Mouse (Mus musculus): Measurements from ENCODE around the gene Csdc2.
A peak's percentile ranks its signal among the peaks of the same experiment; 100 is the strongest.
"Not testable (repeated sequence)": the region's sequence is repeated elsewhere in the genome, so short reads cannot be mapped to it uniquely, and the experiment has no call there.

Gene Csdc2

DNA sequence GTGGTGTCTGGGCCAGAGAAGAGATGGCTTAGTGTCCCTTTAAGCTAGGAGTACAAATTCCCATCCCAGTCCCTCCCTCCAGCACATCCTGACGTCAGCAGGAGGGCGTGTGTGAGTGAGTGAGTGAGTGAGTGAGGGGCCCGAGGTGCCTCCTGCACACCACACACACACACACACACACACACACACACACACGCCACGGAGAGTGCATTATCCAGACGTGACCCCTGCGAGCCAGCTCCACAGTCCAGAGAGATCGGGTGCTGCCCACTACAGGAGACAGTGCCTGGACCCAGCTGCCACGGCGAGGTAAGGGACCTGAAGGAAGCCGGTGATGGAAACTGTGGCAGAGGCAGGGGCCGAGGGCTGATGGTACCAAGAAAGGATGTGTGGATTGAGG lies at the start of gene Csdc2:
Gene Csdc2, plus strand, starts transcription at position 81 of the 400 bp plus-strand sequence.
- no peaks in the 10 kb centered on the region for H3K36me3 ChIP-seq (ENCODE audit: control insufficient read depth, insufficient read depth, low read length, poor library complexity, severe bottlenecking)
- no peaks in the 10 kb centered on the region for H3K27me3 ChIP-seq (ENCODE audit: control insufficient read depth, insufficient read depth, low read length, poor library complexity, severe bottlenecking)
- no peak for DNase-seq (ENCODE audit: low read depth, low spot score)

DNA sequence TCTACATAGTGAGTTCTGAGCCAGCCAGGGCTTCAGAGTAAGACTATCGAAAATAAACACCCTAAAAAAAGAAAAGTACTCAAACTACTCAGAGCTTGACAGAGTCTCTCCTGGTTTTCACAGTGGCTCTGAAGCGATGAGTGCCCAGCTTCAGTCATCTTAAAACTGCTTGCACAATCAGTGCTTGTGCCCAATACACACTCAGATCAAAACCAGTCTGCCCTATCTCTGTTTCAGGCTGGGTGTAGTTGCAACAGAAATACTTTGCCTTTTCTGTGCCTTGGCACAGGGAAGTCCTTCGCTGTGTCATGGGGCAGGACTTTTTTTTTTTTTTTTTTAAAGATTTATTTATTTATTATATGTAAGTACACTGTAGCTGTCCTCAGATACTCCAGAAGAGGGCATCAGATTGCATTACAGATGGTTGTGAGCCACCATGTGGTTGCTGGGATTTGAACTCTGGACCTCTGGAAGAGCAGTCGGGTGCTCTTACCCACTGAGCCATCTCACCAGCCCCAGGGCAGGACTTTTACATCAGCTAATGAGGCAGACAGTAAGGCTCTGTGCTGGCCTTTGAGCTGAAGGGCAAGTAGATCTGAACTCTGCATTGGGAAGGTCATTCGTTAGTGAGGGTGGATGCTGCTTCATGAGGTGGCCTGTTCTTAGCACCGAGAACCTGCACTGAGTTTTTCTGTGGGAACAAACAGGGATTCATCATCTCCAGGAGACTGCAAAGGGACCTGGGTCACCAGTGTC lies 49.6 kb upstream of the Csdc2 start:
- Histone ChIP-seq H3K36me3 (ENCODE audit: control insufficient read depth, insufficient read depth, low read length, poor library complexity, severe bottlenecking) (peaks cover 2% of the 10 kb centered on the region), H3K27me3 (ENCODE audit: control insufficient read depth, insufficient read depth, low read length, poor library complexity, severe bottlenecking) (no peaks in the 10 kb centered on the region)
- no peak for DNase-seq (ENCODE audit: low read depth, low spot score)

DNA sequence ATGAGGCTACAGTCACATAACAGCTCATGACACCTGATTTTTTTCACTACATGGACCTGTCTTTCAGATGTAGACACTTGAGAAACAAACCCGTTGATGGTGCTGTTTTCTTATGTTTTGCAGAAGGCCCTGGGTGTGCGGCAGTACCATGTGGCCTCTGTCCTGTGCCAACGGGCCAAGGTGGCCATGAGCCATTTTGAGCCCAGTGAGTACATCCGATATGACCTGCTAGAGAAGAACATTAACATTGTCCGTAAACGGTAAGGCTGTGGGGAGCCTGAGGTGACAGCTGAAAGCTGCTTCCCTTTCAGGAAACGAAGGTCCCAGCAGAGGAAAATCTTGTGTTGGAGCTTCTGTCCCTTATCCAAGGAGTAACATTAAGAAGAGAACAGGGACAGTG lies 47.4 kb upstream of the Csdc2 start:
- no peak for DNase-seq (ENCODE audit: low read depth, low spot score)
- peaks cover 2% of the 10 kb centered on the region for H3K36me3 ChIP-seq (ENCODE audit: control insufficient read depth, insufficient read depth, low read length, poor library complexity, severe bottlenecking)
- H3K27me3 ChIP-seq (ENCODE audit: control insufficient read depth, insufficient read depth, low read length, poor library complexity, severe bottlenecking): no peaks in the 10 kb centered on the region

DNA sequence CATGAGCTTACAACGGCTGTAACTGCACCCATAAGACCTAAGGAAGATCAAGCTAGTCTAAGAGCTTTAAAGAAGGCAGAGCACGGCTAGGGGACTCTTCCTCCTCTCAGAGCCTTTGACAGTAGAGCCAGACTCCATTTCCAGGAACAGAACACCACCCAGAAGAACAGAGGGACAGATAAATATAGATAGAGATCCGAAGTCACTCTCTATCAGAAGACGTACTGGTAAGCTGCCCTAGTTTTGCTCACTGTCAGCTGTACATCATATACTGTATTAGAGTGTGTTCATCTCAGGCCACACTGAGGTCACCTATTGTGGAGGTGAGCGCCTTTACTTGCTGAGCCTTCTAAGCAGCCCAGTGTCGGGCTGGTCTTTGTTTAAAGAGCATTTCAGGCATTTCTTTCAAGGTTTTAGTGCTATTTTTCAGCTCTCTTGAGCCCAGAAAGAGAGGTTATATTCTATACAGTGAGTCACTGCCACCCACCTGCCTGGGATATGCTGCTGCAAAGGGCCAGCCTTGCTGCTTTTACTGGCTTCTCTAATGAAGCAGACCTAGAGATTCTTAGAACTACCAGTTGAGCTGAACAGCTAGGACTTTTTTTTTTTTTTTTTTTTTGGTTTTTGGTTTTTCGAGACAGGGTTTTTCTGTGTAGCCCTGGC lies 45.3 kb upstream of the Csdc2 start:
- no peak for DNase-seq (ENCODE audit: low read depth, low spot score)
- no peaks in the 10 kb centered on the region for H3K27me3 ChIP-seq (ENCODE audit: control insufficient read depth, insufficient read depth, low read length, poor library complexity, severe bottlenecking)
- peaks cover 4% of the 10 kb centered on the region for H3K36me3 ChIP-seq (ENCODE audit: control insufficient read depth, insufficient read depth, low read length, poor library complexity, severe bottlenecking)

DNA sequence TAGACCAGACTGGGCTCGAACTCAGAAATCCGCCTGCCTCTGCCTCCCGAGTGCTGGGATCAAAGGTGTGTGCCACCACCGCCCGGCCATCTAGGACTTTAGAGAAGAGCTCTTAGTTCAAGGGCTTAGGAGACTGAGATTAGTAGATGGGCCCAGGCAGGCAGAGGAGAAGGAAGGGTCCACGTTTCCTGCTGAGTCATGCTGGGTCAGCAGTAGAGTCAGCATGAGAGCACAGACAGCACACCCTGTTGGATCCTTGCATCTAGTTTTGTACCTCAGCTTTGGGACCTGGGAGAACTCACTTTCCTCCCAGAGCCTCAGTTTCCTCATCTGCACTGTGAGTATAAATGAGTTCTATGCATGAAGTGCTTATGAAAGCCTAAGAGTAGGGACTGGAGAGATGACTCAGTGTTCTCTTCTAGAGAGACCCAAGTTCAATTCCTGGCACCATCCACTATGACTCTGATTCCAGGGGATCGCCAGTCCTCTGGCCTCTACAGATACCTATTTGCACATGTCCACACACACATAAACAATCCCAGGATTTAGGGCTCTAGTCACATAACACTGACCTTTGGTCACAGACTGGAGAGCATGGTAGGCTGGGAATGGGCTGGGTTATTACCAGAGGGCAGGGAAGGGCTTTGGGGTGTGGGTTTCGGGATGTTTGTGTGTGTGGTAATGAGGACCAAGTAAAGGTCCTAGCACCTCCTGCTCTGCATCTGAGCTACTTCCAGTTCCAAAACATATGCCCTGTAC lies 44.6 kb upstream of the Csdc2 start:
- peaks cover 4% of the 10 kb centered on the region for H3K36me3 ChIP-seq (ENCODE audit: control insufficient read depth, insufficient read depth, low read length, poor library complexity, severe bottlenecking)
- no peaks in the 10 kb centered on the region for H3K27me3 ChIP-seq (ENCODE audit: control insufficient read depth, insufficient read depth, low read length, poor library complexity, severe bottlenecking)
- no peak for DNase-seq (ENCODE audit: low read depth, low spot score)

DNA sequence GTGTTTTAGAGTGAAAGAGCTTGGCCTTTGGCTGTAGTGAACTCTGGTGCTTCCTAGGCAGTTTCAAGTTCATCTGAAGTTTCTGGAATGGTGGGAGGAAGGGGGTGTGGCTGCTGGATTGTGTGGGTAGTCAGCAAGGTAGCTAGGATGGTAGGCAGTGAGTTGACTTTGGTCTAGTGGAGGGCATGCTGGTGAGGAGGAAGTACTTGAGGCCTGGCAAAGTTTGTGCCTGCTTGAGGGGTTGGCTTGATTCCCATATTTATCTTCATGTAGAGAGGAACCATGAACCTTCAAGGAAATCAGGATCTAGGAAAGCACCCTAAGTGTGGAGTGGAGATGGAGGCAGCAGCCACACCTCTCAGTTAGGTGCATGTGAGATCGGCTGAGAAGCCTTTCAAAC lies 42.6 kb upstream of the Csdc2 start:
- no peaks in the 10 kb centered on the region for H3K27me3 ChIP-seq (ENCODE audit: control insufficient read depth, insufficient read depth, low read length, poor library complexity, severe bottlenecking)
- peaks cover 4% of the 10 kb centered on the region for H3K36me3 ChIP-seq (ENCODE audit: control insufficient read depth, insufficient read depth, low read length, poor library complexity, severe bottlenecking)
- DNase-seq (ENCODE audit: low read depth, low spot score): no peak

DNA sequence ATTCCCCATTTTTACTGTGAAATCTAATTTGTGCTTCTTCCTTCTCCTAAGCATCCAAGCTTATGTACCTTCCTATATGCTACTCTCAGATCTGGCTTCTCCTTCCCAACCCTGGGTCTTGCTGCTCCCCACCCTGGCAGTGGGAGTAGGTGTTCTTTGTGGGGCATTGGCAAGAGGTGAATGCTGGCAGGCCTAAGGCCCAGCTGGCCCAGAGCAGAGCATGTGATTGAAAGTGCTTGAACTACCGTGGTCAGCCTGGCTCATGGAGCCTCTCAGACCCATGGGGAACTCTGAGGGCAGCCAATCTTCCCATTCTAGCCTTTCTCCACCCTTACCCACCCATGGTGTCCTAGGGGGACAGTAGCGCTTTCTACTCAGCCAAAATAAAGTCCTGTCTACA lies 40.2 kb upstream of the Csdc2 start:
- DNase-seq (ENCODE audit: low read depth, low spot score): no peak
- Histone ChIP-seq H3K36me3 (ENCODE audit: control insufficient read depth, insufficient read depth, low read length, poor library complexity, severe bottlenecking) (peaks cover 5% of the 10 kb centered on the region), H3K27me3 (ENCODE audit: control insufficient read depth, insufficient read depth, low read length, poor library complexity, severe bottlenecking) (no peaks in the 10 kb centered on the region)

DNA sequence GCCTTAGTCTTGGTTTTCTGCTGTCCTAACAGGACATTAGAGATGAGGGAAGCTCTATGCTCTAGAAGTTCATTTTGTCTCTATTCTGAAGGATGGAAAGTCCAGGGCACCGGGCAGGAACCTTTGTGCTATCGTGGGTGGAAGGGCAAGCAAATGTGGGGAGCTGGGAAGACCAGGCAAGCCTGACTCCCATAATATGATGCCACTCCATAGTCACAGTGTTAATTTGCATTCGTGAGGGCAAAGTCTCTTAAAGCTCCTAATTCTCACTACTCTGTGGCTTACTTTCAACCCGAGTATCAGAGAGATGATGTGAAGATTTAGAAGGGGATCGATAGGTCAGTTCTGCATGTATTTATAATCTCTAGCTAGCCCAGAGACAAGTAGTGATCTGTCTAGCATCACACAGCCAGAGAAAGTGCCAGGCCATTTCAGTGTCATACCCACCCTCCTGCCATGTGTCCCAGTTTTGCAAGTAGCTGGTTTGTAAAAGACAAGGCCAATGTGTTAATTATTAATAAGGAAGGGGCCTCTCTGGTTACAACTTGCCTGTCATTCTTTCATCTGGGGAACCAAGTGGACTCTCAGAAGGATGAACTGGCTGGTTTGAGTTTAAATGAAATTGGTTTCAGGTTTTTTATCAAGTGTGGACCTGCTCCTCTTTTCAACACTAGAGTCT lies 38.8 kb upstream of the Csdc2 start:
- Histone ChIP-seq H3K27me3 (ENCODE audit: control insufficient read depth, insufficient read depth, low read length, poor library complexity, severe bottlenecking) (no peaks in the 10 kb centered on the region), H3K36me3 (ENCODE audit: control insufficient read depth, insufficient read depth, low read length, poor library complexity, severe bottlenecking) (peaks cover 5% of the 10 kb centered on the region)
- no peak for DNase-seq (ENCODE audit: low read depth, low spot score)

DNA sequence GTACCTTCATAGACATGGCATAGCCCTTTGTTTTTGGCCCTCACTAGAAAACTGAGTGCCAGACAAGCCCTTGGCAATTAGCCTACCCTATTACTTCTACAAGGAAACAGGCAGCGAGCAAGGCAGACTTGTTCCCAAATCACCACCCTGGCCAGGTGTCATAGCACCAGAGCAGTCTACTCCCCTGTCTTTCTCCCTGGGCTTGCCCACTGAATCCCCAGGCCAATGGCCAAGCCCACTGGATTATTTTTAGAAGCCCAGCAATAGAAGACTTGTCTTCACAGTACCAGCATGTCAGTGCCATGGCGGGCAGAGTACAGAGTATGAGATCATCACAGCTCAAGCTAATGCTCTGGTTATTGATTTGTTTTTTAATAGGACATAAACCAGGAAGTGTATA lies 37.8 kb upstream of the Csdc2 start:
- DNase-seq (ENCODE audit: low read depth, low spot score): no peak
- no peaks in the 10 kb centered on the region for H3K27me3 ChIP-seq (ENCODE audit: control insufficient read depth, insufficient read depth, low read length, poor library complexity, severe bottlenecking)
- H3K36me3 ChIP-seq (ENCODE audit: control insufficient read depth, insufficient read depth, low read length, poor library complexity, severe bottlenecking): peaks cover 5% of the 10 kb centered on the region

DNA sequence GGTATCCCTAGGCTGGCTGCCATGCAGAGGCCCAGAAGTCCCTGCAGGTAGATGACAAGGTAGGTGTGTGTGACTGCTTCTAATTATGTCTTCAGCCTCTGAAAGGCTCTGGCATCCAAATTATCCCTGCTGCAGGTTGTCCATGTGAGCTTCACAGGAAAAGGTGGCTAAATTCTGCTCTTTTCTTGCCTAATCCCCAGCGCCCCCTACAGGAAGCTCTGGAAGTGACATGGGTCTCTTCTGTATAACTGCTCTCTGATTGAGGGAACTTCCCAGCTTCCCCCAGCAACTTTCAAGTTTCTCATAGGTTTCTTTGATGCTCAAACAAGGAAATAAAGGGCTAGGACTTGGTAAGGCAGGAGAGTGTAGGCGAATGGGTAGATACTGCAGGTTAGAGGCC lies 31.6 kb upstream of the Csdc2 start:
- no peaks in the 10 kb centered on the region for H3K27me3 ChIP-seq (ENCODE audit: control insufficient read depth, insufficient read depth, low read length, poor library complexity, severe bottlenecking)
- DNase-seq (ENCODE audit: low read depth, low spot score): peak; percentile 82

DNA sequence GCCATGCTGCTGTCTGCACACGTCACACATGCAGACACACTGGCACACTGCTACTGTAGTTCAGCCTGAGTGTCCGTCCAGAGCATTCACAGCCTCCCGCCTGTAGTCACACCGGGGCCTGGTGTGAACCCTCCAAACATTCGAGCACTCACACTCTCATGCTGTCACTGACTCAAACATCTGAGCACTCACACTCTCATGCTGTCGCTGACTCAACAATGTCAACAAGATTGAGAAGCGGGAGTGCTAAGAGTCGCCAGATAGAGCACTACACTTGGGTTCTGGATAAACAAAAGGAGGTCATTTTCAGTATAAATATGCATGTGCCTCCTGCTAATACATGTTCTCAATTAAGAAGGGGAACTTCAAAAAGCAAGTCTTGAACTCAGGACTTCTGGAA lies 28.6 kb upstream of the Csdc2 start:
- DNase-seq (ENCODE audit: low read depth, low spot score): no peak
- Histone ChIP-seq H3K27me3 (ENCODE audit: control insufficient read depth, insufficient read depth, low read length, poor library complexity, severe bottlenecking) (no peaks in the 10 kb centered on the region), H3K36me3 (ENCODE audit: control insufficient read depth, insufficient read depth, low read length, poor library complexity, severe bottlenecking) (peaks cover 6% of the 10 kb centered on the region)

More for the DNA sequence above, 31.6 kb upstream of the Csdc2 start:
- H3K36me3 ChIP-seq (ENCODE audit: control insufficient read depth, insufficient read depth, low read length, poor library complexity, severe bottlenecking): peaks cover 7% of the 10 kb centered on the region

DNA sequence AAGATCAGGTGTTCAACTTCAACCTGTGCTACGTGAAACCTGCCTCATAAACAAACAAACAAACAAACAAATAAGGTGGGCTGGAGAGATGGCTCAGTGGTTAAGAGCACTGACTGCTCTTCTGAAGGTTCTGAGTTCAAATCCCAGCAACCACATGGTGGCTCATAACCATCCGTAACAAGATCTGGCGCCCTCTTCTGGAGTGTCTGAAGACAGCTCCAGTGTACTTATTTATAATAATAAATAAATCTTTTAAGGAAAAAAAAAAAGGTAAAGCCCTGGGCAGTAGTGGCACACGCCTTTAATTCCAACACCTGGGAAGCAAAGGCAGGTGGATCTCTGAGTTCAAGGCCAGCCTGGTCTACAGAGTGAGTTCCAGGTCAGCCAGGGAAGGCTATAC lies 27.8 kb upstream of the Csdc2 start:
- not testable (repeated sequence) for H3K36me3 ChIP-seq (ENCODE audit: control insufficient read depth, insufficient read depth, low read length, poor library complexity, severe bottlenecking); H3K27me3 ChIP-seq (ENCODE audit: control insufficient read depth, insufficient read depth, low read length, poor library complexity, severe bottlenecking); DNase-seq (ENCODE audit: low read depth, low spot score)

DNA sequence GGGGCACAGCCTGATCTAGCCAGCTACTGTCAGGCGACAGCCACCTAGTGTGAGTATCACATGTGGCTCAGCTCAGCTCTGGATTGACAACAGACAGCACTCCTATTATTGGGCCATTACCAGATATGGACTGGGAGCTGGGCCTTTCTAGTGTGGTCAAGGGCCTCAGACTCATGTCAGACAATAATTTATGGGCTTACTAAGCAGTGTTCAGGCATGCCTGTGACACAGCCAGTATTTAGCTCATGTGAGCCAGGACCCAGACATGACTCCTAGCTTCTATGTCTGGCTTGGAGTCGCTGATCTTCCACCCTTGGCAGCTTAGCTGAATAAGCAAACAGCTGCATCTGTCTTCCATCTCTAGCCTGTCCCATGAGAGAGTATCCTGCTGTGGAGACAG lies 24.1 kb upstream of the Csdc2 start:
- Histone ChIP-seq H3K27me3 (ENCODE audit: control insufficient read depth, insufficient read depth, low read length, poor library complexity, severe bottlenecking) (no peaks in the 10 kb centered on the region), H3K36me3 (ENCODE audit: control insufficient read depth, insufficient read depth, low read length, poor library complexity, severe bottlenecking) (peaks cover 2% of the 10 kb centered on the region; the same call in 1 of the 2 replicates)
- DNase-seq (ENCODE audit: low read depth, low spot score): no peak

DNA sequence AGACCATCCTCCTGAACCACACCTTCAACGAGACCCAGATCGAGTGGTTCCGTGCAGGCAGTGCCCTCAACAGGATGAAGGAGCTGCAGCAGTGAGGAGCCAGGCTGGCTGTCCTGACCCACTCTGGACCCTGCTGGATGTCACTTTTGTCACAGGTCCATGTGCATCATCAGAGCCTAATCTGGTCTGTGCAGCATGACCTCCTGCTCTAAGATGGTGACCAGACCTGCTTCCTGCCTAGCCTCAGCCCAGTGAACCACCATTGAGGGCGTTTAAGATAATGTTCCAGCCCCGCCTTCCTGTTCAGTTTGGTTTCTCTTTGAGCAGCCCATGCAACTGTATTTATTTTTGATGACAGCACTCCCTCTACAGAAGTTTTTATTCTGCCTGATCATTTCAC lies 21.9 kb upstream of the Csdc2 start:
- DNase-seq (ENCODE audit: low read depth, low spot score): no peak
- no peaks in the 10 kb centered on the region for H3K27me3 ChIP-seq (ENCODE audit: control insufficient read depth, insufficient read depth, low read length, poor library complexity, severe bottlenecking)

More for the DNA sequence above, 21.9 kb upstream of the Csdc2 start:
- peaks cover 2% of the 10 kb centered on the region; the same call in 1 of the 2 replicates for H3K36me3 ChIP-seq (ENCODE audit: control insufficient read depth, insufficient read depth, low read length, poor library complexity, severe bottlenecking)

All from splenic B cell, adult 2 months (primary cell).